Mouse (Mus musculus) limb, embryonic 11.5 days (tissue): ENCODE data around the gene Kcnh4. TPM values are rescaled to one million over a fixed set of nuclear protein-coding genes. Genes with fewer than 3 reads are reported as not detected.
"Not testable (repeated sequence)": the region's sequence is repeated elsewhere in the genome, so short reads cannot be mapped to it uniquely, and the experiment has no call there.

Source experiments
- ATAC-seq: fragments of 200-750 bp; cut with Nextera tagmentation; 2 replicates; pipeline ENCODE4 v1.8.0; 2017; ENCODE audit warnings: low read depth; ENCODE audit not compliant: insufficient number of reproducible peaks, low FRiP score, low TSS enrichment
- DNase-seq: peaks from one replicate; pipeline ENCODE4 v3.0.0-alpha.2; 2015; ENCODE audit warnings: low spot score
- H3K27ac ChIP-seq: fragments of 300-500 bp; sonication (generic); replicated peaks from 2 replicates; pipeline ENCODE4 v1.5.1; 2014; ENCODE audit warnings: low read depth, mild to moderate bottlenecking, low read length
- H3K27me3 ChIP-seq: fragments of 300-500 bp; sonication (generic); 2 replicates; pipeline ENCODE4 v1.6.1; 2014; ENCODE audit warnings: mild to moderate bottlenecking, low read length, mixed read lengths; ENCODE audit not compliant: control insufficient read depth, insufficient read depth
- H3K36me3 ChIP-seq: fragments of 300-500 bp; sonication (generic); 2 replicates; pipeline ENCODE4 v1.6.1; 2014; ENCODE audit warnings: mild to moderate bottlenecking, low read length, moderate library complexity, mixed read lengths; ENCODE audit not compliant: control insufficient read depth, insufficient read depth
- H3K4me1 ChIP-seq: fragments of 300-500 bp; sonication (generic); 2 replicates; pipeline ENCODE4 v1.6.1; 2014; ENCODE audit warnings: low read length, mixed read lengths; ENCODE audit not compliant: control insufficient read depth, insufficient read depth
- H3K4me2 ChIP-seq: fragments of 300-500 bp; sonication (generic); 2 replicates; pipeline ENCODE4 v1.6.1; 2014; ENCODE audit warnings: low read depth, mild to moderate bottlenecking, moderate library complexity; ENCODE audit not compliant: severe bottlenecking
- H3K4me3 ChIP-seq: fragments of 300-500 bp; sonication (generic); 2 replicates; pipeline ENCODE4 v1.5.1; 2014; ENCODE audit warnings: low read depth, low read length
- H3K9ac ChIP-seq: fragments of 300-500 bp; sonication (generic); 2 replicates; pipeline ENCODE4 v1.6.1; 2014; ENCODE audit warnings: mild to moderate bottlenecking, low read length
- H3K9me3 ChIP-seq: fragments of 300-500 bp; sonication (generic); 2 replicates; pipeline ENCODE4 v1.6.1; 2016; ENCODE audit warnings: low read length; ENCODE audit not compliant: control insufficient read depth
- WGBS: fragments of 180-500 bp; shearing (Covaris S2); extraction: QIAGEN DNeasy Blood & Tissue Kit; methylation state at CpG from one replicate; pipeline ENCODE4 v1.1.7; 2014; 5-methylcytosine and 5-hydroxymethylcytosine counted together
- polyA plus RNA-seq: library from polyadenylated mRNA; unstranded; fragments of >200 nt; fragmentation: Nextera tagmentation; extraction: Ambion mirVana; gene quantifications from 2 replicates; pipeline ENCODE4 v1.2.1, GENCODE M21; 2014

The Kcnh4 gene
- polyA plus RNA-seq, 1 experiment from 2014 or later: not detected

- ATAC-seq, H3K27ac ChIP-seq, H3K4me3 ChIP-seq: not testable (repeated sequence)
These were observed 30.9 kb upstream of the Kcnh4 start for GRCm38 (mm10) chr11:100790644-100791043.

DNA sequence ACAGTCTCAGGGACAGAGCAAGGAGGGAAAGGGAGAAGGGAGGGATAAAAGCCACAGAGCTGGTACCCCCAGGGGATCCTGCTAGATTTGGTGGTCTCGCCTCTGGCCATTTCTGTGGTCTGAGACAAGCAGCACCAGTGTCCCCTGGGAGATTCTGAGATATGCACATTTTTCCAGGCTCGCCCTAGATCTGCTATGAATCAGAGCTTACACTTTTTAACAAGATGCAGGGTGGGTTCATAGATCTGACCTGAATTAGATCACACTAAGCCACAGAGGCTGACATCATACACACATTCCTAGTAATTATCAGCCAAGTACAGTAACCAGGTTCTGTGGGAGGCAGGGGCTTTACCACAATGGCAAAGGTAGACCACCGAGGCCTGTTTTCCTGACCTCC is 30.0 kb upstream of the Kcnh4 start:
- 86% methylated on average over 3 of the region's 3 CpGs for WGBS
- Histone ChIP-seq H3K27ac (no peak overlapping the region), H3K9ac (no peak overlapping the region), H3K4me1 (peaks cover 8% of the 10 kb centered on the region), H3K4me3 (no peak overlapping the region), H3K27me3 (no peaks in the 10 kb centered on the region), H3K36me3 (no peaks in the 10 kb centered on the region), H3K4me2 (no peak overlapping the region), H3K9me3 (no peaks in the 10 kb centered on the region)
- DNase-seq: no peak
- ATAC-seq: no peak

More at GRCm38 (mm10) chr11:100790644-100791043, 30.9 kb upstream of the Kcnh4 start:
- not testable (repeated sequence) for H3K27me3 ChIP-seq, H3K4me2 ChIP-seq, H3K4me1 ChIP-seq, H3K9me3 ChIP-seq, H3K9ac ChIP-seq, DNase-seq, H3K36me3 ChIP-seq
- WGBS: 91% methylated on average over 9 of the region's 9 CpGs

- 93% methylated on average over 2 of the region's 2 CpGs for WGBS
- Histone ChIP-seq H3K27me3 (no peaks in the 10 kb centered on the region), H3K27ac (no peak overlapping the region), H3K4me1 (peaks cover 8% of the 10 kb centered on the region), H3K9me3 (no peaks in the 10 kb centered on the region), H3K9ac (no peak overlapping the region), H3K4me3 (no peak overlapping the region), H3K4me2 (no peak overlapping the region), H3K36me3 (peaks cover 2% of the 10 kb centered on the region; the same call in 1 of the 2 replicates)
- ATAC-seq (no peak), DNase-seq (no peak)
These were observed 26.0 kb upstream of the Kcnh4 start for GRCm38 (mm10) chr11:100785774-100786173.

DNA sequence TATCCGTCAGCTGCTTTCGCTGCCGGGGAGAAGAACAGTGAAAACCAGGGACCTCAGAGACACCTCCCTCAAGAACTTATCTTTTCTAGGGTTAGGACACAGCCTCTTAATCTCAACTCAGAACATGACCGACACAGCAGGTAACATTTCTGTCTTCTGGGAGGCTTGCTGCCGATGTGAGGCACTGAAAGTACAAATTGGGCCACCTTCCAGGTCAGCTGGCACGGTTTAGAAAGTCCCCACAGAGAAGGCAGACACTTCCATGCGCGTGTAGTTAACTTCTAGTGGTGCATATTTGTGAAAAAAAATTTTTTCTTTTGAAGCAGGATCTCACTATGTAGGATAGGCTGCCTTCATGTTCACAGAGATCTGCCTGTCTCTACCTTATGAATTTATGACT is 24.5 kb upstream of the Kcnh4 start:
- no peak overlapping the region for H3K4me2 ChIP-seq
- no peak overlapping the region for H3K9ac ChIP-seq
- H3K9me3 ChIP-seq: no peaks in the 10 kb centered on the region
- no peaks in the 10 kb centered on the region for H3K27me3 ChIP-seq
- DNase-seq (no peak), ATAC-seq (no peak)
- peaks cover 8% of the 10 kb centered on the region for H3K4me1 ChIP-seq
- H3K4me3 ChIP-seq: no peak overlapping the region
- no peak overlapping the region for H3K27ac ChIP-seq
- 87% methylated on average over 8 of the region's 8 CpGs for WGBS
- H3K36me3 ChIP-seq: peaks cover 2% of the 10 kb centered on the region; the same call in 1 of the 2 replicates

DNA sequence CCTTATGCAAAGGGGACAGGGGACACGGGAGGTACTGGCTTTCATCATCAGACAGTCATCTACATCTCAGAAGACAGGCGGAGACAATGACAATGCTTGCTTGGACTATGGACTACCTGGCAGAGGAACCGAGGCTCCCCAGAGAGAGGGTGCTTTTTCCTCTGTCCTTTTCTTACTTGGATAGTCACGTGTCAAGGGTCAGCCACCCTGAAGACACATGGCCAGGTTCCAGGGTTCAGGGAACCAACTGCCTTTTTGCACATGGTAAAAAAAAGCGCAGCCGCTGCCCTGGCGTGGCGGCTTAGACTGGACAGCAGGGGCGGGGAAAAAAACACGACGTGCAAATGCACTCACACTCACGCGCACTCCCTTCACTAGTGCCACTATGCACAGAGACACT is 22.8 kb upstream of the Kcnh4 start:
- peaks cover 2% of the 10 kb centered on the region; the same call in 1 of the 2 replicates for H3K36me3 ChIP-seq
- ATAC-seq: no peak
- H3K4me1 ChIP-seq: 0 out of 2 replicates have a peak, but pooled peaks cover 3% of the 10 kb centered on the region
- H3K4me2 ChIP-seq: no peak overlapping the region
- no peak overlapping the region for H3K4me3 ChIP-seq
- no peaks in the 10 kb centered on the region for H3K9me3 ChIP-seq
- WGBS: 90% methylated on average over 13 of the region's 13 CpGs
- DNase-seq: no peak
- H3K27ac ChIP-seq: no peak overlapping the region
- no peak overlapping the region for H3K9ac ChIP-seq
- no peaks in the 10 kb centered on the region for H3K27me3 ChIP-seq

- Histone ChIP-seq H3K27me3 (no peaks in the 10 kb centered on the region), H3K9me3 (no peaks in the 10 kb centered on the region), H3K9ac (no peak overlapping the region), H3K4me2 (no peak overlapping the region), H3K36me3 (peaks cover 2% of the 10 kb centered on the region; the same call in 1 of the 2 replicates), H3K4me3 (no peak overlapping the region), H3K4me1 (no peaks in the 10 kb centered on the region), H3K27ac (no peak overlapping the region)
- 89% methylated on average over 15 of the region's 15 CpGs for WGBS
- ATAC-seq: no peak
- no peak for DNase-seq
These were observed 22.2 kb upstream of the Kcnh4 start for GRCm38 (mm10) chr11:100781763-100782475.

DNA sequence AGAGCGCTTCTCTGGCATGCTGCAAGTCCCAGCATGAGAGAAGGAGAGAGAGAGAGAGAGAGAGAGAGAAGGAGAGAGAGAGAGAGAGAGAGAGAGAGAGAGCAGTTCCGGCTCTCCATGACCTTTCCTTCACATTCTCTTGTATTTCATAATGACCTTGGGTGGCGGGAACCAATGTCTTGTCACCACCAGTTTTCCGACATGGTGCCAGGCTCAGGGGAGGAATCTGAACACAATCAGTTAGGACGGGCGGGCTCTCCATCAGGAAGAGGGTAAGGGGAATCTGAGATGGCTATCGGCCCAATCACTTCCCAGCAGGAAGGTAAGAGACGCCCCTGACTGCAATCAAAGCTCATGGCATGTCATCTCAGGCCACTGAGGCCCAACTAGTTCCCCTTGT is 20.5 kb upstream of the Kcnh4 start:
- Histone ChIP-seq H3K4me3 (no peak overlapping the region), H3K9me3 (no peaks in the 10 kb centered on the region), H3K27me3 (no peaks in the 10 kb centered on the region), H3K4me2 (no peak overlapping the region), H3K9ac (no peak overlapping the region), H3K36me3 (peaks cover 2% of the 10 kb centered on the region; the same call in 1 of the 2 replicates), H3K27ac (no peak overlapping the region), H3K4me1 (no peaks in the 10 kb centered on the region)
- ATAC-seq: no peak
- DNase-seq: no peak
- WGBS: 80% methylated on average over 8 of the region's 8 CpGs

GRCm38 (mm10) chr11:100778069-100778468 is 18.3 kb upstream of the Kcnh4 start:
- WGBS: 74% methylated on average over 3 of the region's 3 CpGs
- no peak for DNase-seq
- Histone ChIP-seq H3K27ac (no peak overlapping the region), H3K4me3 (no peak overlapping the region), H3K4me1 (no peaks in the 10 kb centered on the region), H3K36me3 (peaks cover 2% of the 10 kb centered on the region; the same call in 1 of the 2 replicates), H3K4me2 (no peak overlapping the region), H3K27me3 (no peaks in the 10 kb centered on the region), H3K9me3 (no peaks in the 10 kb centered on the region), H3K9ac (no peak overlapping the region)
- no peak for ATAC-seq

- H3K4me3 ChIP-seq: no peak overlapping the region
- no peaks in the 10 kb centered on the region for H3K27me3 ChIP-seq
- H3K9me3 ChIP-seq: no peaks in the 10 kb centered on the region
- H3K36me3 ChIP-seq: no peaks in the 10 kb centered on the region
- 89% methylated on average over 10 of the region's 10 CpGs for WGBS
- no peak overlapping the region for H3K27ac ChIP-seq
- no peaks in the 10 kb centered on the region for H3K4me1 ChIP-seq
- no peak for ATAC-seq
- no peak overlapping the region for H3K4me2 ChIP-seq
- no peak for DNase-seq
- no peak overlapping the region for H3K9ac ChIP-seq
These were observed 16.2 kb upstream of the Kcnh4 start for GRCm38 (mm10) chr11:100775921-100776320.
